Mouse (Mus musculus): ENCODE results near the gene Prss23. TPM values are rescaled to one million over a fixed set of nuclear protein-coding genes. Genes with fewer than 3 reads are reported as not detected.
A peak's percentile ranks its signal among the peaks of the same experiment; 100 is the strongest.

Gene Prss23
- 141 and 223 TPM in 2 replicates for polyA plus RNA-seq (2012; rRNA removed)

DNA sequence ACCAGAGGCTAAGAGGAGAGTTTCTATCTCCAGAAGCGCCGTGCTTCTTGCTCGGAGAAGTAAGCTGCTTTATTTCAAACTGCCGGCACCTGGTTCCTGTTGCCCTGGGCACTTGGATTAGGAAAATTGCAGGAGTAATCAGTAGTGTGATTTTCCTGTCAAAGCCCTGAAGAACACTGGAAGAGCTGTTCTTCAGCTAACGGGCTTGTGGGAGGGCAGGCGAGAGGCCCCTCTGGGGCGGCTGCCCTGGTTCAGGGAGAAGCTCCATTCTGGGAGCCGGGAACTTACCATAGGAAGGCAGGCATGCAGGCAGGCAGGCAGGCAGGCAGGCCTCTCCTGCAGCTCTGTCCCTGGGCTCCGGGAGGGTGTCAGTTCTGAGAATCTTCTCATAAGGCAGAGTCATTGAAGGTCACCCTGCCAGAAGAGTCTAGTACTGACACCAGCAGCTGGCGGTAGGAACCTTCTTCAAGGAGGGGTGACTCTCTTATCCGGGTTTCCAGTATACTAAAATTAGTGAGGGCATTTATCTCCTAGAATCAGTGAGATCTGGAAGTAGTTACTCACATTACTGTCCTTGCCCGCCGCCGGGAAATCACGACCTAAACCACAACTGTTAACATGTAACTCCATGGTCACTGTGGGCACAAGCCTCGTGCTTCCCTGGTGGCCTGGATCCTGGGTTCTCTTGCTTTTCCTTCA is at the start of gene Prss23:
Gene Prss23, minus strand, starts transcription at position 457 of the 699 bp plus-strand sequence.
- DNase-seq (ENCODE audit: low read depth), result no peak

DNA sequence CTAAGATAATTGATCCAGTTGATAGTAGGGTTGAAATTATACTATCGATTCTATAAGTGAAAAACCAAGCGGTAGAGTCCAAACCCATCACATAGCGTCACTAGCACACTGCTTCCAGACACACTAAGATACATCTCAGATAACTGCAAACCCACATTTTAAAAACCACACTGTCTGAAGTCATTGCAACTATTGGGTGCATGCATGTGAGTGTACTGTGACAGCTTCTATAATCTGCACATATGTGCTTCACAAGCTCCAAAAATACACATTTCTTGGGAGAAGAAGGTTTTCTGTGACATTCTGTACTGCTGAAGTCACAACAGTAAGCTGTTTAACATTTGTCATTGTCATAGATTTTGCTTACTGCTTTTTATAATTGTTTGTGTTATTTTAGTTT is 49.1 kb upstream of the Prss23 start:
- DNase-seq (ENCODE audit: low read depth), result no peak

DNA sequence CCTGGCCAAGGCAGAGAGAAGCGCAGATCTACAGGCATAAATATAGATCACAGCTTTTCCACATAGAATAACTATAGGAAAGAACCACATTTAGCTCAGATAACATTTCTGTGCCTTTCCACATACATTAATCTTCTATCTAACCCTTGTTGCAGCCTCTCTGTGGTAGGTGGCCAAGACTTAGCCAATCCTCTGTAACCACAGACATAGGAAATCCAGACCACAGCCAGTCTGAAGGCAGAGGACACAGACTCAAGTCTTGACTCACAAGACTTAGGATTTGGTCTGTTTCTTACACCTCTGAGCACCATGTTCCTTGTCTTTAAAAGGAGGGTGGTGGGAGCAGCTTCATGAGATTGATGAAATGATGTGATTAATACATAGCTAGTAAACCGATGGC is 37.6 kb upstream of the Prss23 start:
- DNase-seq (ENCODE audit: low read depth), result no peak

DNA sequence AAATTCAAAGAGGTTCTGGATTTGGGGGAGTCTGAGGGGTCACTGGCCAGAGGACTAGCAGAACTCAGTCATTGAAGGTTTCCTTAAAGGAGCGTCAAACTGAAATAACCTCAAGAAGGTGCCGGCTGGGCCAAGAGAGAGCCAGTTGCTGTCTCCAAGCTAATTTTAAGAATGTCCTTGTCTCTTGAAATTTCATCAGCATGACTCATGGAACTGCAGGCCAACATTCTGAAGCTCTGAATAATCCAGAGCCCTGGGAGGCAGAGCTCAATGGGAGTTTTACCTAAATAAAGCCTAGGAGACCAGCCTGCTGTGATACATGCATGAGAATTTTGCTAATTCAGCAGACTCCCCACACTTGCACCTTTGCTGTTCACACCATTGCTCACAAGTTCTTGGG is 36.5 kb upstream of the Prss23 start:
- DNase-seq (ENCODE audit: low read depth), result no peak

DNA sequence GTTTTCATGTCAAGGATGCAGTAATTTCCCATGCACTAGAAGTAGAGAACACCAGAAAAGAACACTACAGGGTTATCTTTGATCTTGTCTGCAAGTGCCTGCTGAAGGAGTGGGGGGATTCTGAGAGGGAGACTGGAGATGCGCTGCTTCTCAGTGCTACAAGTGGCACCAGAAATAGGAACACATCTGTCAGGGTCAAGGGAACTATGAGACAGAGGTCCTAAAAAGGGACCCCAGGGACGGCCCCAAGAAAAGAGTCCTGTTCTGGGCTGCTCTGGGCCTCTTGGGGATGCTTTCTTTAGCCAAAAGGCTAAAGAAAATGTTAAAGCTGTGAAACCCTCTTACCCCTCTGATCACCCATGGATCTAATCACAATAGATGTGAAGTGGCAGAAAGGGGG is 35.2 kb upstream of the Prss23 start:
- no peak for DNase-seq (ENCODE audit: low read depth)

DNA sequence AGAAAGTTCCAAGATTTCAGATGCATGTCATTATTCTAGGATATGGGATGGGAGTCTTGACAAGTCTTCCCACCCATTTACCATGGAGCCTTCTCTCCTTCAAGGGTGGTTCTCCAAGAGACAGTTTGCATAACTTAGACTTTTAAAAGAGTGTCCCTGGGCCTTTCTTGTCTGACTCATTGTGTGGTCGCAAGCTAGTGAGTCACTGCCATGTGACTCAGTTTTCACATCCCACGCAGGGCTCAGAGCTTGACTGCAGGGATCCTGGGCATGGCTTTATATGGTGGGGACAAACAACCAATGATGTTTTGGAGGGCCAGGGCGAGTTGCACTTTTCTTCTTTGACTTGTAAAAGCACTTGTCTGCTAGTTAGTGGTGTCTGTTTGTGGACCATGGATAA is 34.0 kb upstream of the Prss23 start:
- no peak for DNase-seq (ENCODE audit: low read depth)

DNA sequence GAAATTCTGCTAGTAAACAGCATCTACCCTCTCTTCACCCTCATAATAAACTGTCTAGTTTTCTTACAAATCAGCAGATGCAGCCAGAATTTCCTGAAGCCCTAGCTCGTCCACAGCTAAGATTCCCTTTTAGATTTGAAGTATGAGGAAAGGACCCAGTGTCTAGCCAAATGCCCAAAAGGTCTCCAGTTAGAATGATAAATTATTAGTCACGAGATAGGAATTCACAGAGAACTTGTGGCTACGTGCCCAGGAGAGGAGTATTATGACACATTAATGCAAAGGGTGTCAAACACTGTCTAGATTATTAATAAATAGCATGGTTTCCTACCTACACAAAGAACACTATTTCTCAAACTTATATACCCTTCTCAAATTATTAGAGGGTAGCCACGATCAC is 32.6 kb upstream of the Prss23 start:
- peak; percentile 70 for DNase-seq (ENCODE audit: low read depth)

DNA sequence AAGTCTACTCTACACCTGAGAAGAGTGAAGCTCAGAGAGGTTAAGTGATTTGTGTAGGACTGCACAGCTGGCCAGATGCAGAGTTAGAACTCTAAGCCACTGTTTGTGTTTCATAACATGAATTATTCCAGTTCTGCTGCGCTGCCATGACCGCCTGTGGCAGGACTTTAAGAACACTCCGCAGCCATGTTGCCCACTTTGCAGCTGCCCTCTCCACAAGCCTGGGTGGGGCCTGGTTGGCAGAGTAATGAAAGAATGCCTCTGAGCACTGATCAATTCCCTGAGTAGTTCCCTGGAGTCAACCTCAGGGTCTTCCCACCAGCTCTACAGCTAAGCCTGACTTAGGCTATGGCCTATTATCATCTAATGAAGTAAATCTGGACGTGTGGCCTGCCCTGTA is 32.1 kb upstream of the Prss23 start:
- DNase-seq (ENCODE audit: low read depth), result no peak

DNA sequence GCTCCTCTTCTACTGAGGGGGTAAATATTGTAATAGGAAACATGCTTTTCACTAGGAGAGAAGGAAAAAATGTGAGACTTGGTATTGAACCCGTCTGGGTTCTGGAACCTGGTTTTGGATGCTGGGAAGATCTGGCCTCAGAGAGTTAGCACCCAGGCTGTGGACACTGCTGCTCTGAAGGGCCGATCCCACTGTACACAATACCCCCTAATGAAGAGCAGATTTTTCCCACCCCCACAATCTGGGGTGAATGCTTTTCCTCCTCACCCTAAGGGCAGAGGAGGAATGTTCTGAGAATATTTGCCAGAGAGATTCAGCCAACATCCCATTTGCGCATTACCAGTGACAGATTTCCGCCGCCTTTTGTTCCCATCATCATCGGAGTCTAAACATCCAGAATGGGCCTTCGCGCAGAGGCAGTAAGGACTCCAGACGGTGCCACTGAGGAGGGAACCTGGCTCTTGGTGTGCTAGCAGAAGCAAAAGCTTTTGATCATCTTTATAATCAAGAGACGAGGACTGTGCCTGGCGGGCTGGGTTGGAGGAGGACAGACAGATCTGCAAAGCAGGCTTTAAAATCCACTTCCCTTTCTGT is 31.6 kb upstream of the Prss23 start:
- DNase-seq (ENCODE audit: low read depth), result no peak

DNA sequence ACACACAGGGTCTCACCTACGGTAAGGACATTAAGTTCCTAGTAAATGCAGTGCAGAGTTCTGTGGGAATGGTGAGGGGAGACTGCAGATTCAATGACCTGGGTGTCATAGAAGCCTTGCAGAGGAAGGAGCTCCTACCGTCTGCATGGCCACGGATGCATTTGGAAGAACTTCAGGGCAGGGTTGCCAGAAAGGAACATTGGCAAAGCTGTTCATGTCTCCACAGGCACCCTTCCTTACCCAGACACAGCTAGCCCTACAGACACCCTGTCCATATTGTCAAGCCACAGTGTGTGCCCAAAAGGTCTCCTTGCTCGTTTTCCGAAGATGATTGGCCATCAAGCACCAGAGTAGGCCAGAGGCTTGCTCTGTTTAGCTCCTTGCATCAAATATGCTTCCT is 30.1 kb upstream of the Prss23 start:
- no peak for DNase-seq (ENCODE audit: low read depth)

DNA sequence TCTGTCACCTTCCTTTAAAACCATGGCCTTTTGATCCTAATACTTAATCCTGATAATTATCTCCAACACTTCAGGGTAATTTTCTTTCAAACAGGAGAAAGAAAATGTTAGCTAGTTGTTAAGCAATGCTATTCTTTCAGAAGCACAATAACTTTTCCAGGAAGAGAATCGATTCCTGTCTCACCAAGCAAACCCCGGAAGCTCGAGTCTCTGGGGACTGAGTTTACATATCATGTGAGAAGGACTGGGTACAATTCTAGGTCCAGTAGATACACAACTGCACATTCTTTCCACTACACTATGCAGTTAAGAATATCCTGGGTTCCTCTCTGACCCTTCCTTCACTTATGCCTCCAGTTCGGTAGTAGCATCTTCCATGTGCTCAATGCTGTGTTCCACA is 29.7 kb upstream of the Prss23 start:
- no peak for DNase-seq (ENCODE audit: low read depth)

DNA sequence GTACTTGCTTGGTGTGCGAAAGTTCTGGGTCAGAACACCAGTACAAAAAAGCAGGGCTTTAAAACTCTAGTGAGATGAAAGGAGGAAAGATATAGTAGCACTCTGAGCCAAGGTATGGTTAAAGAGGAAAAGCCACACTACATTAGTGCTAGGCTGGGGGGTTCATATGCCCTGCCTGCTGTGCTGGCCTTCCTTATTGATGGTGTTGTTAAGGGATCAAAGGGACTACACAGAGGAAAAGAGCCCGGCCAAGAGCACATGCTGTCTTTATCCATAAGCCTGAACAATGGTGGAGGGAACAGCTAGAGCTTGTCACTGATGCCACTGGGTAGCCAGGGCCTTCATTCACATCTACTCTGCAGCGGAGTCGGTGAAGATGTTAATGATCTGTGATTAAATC is 28.2 kb upstream of the Prss23 start:
- DNase-seq (ENCODE audit: low read depth), result no peak

DNA sequence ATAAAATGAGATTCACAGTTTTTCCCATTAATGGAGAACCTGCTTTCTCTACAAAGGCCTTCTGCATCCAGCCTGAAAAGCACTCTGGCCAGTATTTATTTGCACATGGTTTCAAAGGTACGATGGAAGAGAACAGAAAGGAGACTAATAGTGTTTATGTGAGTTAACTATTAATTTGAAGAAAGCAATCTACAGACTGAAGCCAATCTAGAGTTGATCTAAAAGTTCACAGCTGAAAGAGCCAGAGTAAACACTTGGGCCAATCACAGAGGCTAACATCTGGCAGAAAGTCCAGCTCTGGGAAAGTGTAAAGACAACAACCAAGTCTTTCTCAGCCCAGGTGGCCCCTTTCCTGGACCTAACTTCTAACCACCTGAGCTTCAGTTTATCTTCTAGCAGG is 27.1 kb upstream of the Prss23 start:
- DNase-seq (ENCODE audit: low read depth), result no peak

DNA sequence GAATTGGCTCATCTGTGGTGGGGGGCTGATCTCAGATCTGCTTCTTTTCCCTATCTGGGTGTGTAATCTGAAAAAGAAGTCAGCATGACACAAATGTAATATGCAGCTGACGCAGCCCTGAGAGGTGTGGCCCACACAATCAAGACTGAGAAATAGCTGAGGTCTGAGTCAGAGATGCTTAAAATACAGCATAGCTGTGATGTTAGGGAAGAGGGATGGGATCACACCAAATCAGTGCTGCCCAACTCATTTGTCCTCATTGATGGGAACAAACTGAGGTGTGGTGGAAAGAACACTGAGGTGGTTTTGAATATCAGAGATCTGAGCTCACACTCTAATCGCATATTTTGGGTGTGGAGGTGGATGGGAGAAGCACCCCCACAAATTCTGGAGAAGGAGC is 14.0 kb upstream of the Prss23 start:
- no peak for DNase-seq (ENCODE audit: low read depth)

DNA sequence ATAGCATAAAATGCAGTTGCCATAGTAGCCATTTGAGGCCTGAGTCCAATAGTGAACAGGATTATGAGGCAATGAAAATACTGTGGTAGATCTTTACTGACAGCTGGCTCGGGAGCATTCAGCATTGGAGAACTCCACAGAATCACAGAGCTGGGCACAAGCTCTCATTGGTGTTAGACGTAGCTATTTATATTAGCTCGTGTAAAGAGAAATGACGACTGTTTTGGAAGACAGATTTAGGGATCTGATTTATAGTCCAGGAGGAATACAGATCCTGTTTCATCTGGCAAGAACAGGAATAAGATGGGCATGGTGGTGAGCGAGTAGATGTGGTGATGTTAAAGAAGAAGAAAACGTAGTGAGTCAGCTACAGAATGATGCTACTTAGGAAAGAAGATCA is 12.4 kb upstream of the Prss23 start:
- no peak for DNase-seq (ENCODE audit: low read depth)

DNA sequence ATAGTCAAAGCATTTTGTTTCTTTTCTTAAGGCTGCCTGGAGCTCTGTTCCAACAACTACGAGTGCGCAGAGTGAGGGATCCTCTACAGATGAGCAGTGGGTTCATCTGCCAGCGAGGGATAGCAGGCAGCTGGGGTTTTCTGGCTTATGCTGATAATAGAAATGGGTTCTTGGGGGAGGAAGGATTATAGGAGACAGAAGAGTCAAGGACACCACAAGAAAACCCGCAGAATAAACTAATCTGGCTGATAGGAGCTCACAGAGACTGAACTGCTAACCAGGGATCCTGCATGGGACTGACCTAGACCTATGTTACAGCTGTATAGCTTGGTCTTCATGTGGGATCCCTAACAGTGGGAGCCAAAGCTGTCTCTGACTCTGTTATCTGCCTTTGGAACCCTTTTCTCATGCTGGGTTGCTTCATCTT is 456 bp upstream of the Prss23 start:
- DNase-seq (ENCODE audit: low read depth), result no peak

DNA sequence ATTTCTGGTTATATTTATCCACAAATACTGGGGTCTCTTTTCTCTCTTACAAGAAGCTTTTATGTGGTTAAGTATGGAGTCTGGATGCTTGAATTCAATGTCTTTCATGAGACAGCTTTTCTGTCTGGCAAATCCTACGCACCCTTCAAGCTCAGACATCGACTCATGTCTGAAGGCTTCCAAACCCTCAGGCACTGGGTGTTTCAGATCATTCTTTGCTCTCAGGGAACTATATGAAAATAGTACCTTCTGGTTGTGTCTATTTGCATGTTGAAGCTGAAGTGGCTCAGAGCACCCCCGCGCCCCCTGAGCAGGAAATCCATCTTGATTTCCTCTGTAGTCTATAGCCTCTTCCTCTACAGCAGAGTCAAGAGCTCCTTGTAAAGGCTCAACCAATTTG is 3.2 kb downstream of the Prss23 start:
- DNase-seq (ENCODE audit: low read depth), result no peak

DNA sequence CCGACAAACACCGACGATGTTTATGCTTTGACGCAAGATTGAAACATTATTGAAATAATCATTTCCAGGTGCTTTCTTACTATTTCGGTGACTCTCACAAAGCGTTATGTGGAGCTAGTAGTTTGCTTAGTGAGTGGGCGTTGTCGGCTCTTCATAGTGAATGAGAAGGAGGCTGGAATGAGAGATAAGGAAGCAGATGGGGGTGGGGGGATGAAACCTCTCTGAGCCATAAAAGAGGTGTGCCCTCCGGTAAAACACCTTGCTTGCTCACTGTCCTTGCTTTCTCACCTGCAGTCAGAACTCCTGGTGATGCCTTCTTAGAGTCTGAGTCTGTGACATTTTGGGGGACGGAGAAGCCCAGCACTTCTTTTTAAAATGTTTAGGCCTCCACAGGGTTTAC is 4.8 kb downstream of the Prss23 start:
- DNase-seq (ENCODE audit: low read depth), result no peak

DNA sequence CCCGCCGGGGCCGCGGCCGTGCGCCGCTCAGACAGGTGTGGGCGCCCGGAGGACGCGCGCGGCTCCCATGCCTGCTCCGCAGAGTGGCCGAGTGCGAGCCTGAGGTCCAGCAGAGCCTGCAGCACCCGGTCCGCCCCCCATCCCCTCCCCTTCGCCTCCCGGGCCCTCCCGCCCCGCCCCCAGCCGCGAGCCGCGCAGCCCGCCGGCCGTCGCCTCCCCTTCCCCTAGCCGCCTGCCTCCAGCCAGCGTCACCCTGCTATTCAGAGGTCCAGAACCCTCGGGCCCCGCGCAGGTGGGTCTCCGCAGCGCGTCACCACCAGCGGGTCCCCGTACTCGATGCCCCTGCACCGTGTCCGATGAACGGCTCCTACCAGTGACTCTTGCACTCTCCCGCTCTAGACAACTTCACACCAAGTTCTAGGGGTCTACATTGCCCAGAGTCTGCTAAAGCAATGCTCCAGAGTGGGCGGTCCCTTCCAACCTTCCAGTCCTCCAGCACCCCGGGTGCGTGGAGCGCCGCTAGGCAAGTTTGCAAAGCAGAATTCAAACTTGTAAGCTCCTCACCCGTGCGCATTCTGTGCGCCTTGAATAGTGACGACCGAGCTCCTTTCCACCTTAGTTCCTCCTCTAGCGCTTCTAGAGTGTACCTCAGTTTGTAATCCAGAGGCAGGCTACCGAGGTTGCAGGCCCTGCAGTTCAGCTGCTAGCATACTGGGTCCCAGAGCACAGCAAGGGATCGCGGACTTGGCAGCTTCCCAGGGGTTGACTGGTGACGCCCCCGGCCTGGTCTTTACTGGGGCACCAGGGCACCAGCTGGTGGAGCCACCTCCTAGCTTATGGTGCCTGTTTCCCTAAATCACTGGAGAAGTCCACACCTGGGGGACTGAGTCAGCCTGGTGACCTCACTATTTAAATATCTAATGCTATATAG is 9.3 kb downstream of the Prss23 start:
- DNase-seq (ENCODE audit: low read depth), result no peak

DNA sequence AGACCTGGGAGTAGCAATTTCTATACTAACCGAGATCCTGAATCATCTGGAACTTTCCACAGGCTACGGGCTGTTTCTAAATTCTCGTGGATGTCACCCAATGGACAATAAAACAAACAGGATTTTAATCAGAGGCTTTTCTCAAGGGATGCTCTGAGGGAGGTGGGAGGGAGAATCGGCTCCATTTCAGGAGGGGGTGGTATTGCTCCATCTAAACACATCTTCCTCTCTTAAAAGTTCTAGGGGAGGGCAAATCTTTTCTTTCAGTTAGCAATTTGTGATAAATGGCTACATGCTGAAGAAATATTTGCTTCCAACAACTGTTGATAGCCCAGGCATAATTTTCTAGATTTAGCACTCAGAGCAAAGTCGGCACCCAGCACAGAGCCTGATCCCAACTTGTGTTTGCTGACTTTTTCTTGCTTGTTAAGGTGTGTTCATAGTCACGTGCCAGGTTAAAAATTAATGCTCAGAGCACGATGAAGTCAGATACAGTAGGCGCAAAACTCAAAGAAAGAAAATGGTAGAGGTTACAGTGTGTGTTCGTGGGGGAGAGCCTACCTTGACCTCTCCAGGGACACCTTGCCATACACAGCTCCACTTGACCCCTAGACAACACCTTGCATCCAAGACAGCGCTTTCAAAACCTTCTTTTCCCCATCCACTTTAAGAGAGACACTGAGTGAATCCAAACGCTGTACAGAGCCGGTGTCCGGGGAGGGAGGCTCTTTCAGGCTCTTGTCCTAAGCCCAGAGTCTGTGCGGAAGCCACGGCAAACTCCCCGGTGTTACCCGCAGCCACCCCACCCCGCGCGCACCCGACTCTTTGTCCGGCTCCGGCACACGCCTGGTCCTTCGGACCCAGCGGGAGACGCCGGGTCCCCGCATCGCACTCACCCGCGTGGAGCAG is 10.2 kb downstream of the Prss23 start:
- no peak for DNase-seq (ENCODE audit: low read depth)

DNA sequence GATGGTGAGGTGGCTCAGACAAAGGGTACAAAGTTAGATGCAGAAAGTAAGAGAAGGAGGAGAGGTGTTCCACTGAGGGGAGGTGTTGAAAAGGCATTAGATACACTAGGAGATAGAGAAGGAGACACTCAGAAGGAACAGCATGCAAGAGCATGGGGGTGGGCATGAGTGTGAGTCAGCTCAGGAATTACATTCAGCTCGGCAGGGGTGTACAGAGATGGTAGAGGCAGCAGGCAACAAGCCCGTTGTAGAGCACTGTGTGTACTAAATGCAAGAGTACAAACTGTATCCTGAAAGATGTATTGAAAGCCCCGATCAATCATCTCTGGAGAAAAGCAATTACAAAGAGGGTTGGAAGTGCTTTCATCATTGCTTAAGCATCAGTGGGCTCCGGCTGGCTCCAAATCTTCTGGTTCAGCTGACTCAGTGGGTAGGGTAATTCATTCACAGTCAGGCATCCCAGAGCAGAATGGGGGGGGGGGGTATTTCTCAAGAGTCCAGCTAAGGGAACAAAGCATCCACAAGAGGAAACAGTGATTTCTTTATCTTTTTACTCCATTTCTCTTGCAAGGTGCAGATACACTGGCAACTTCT is 15.0 kb downstream of the Prss23 start:
- DNase-seq (ENCODE audit: low read depth), result no peak

Data from gonadal fat pad, adult 2 months (tissue).